Mouse (Mus musculus) lung, postnatal 0 days (tissue): ENCODE measurements at regions not wholly inside any gene's neighbourhood (a gene's known extent, or its start where the extent isn't known, plus 50 kb on each side); places are given as distances from the start of the nearest gene placed in this dataset.

Source experiments
- CTCF ChIP-seq: IDR thresholded peaks from 2 replicates; pipeline ENCODE4 v1.5.1; 2016; ENCODE audit warnings: antibody characterized with exemption, mild to moderate bottlenecking
- EP300 ChIP-seq: IDR thresholded peaks from 2 replicates; pipeline ENCODE4 v1.6.1; 2016; ENCODE audit warnings: antibody characterized with exemption, mild to moderate bottlenecking, control low read depth

- TF ChIP-seq CTCF (no peak), EP300 (no peak)
These were observed 133.3 kb upstream of the Atp2b1 start for GRCm38 (mm10) chr10:98780938-98781337.
